Mouse (Mus musculus) heart, postnatal 25 days (tissue): ENCODE results near the gene Ttc14. TPM values are rescaled to one million over a fixed set of nuclear protein-coding genes. Genes with fewer than 3 reads are reported as not detected.

Source experiments
- DNase-seq: peaks from one replicate; pipeline ENCODE4 v3.0.0; 2022; ENCODE audit warnings: low spot score
- intact Hi-C: fragments of 180-260 bp; cut with DNase I; formaldehyde crosslinking; loops from one replicate; pipeline ENCODE4 v1.15.1; 2025
- total RNA-seq, 2 experiments: library from RNA; stranded (reverse); gene quantifications; 2 replicates each; pipeline ENCODE4 v1.2.3; 2021

Gene Ttc14
- 10 to 100 TPM; 18.6 to 21.3 TPM for total RNA-seq

DNA sequence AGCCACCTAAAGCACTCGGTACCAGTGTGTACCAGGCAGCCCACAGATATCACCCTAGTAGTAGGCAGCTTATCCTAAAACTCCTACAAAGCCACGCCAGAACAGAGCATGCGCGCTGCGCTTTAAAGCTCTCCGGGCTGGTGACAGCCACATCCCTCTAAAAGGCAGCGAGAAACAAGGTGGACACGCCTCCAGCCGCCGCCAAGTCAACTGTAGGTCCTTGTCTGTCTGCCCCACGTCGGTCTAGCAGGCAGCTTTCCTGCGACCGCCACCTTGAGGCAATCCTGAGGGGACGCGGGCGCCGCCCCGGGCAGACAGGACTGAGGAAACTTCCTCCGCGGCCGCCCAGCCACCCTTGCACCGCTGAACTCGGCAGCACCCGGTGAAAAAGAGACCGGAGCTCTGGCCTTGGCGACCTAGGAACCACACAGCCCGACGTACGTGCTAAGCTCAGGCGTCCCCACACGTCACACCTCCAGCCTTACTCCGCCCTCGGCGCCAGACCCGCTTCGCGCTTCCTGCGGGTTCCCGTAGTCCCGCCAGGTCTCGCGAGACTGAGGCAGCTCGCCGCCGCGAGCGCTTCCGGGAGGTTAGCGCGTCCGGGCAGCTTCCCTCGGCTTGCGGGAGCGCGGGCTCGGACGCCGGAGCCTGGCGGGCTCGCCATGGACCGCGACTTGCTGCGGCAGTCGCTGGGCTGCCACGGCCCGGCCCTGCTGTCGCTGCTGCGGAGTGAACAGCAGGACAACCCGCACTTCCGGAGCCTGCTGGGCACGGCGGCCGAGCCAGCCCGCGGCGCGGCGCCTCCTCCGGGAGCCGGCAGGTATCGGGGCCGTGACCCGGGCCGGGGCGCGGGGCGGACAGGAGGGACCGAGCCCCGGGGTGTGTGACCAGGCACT lies at the start of gene Ttc14:
Gene Ttc14 (plus strand): TSS at position 216 of the 896 bp plus-strand sequence.
- peak; percentile 94 for DNase-seq
- intact Hi-C loops = loop anchor here (10.0 kb wide), 3 partner anchors 225 to 1065 kb away; partner anchors contain the start of genes Dnajc19, Mrpl47 and Ndufb5

DNA sequence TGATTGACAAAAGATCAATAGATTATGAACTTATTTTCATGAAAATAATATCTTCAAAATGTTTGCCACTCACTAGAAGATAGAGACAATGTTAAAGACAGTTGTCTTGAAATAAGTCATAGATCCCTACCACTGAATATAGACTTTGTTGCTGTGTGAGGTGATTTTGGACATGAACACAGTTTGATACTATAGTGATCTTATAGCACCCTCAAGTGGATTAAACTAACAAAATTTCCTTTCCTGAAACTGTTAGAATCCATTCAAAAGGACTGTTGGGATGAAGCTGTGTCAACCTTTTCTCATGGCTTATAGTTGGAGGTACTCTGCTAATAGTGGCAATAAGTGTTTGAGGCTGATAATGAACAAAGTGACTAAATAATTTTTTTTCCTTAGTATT lies 8.7 kb upstream of the Ttc14 start:
- no peak for DNase-seq
- intact Hi-C loops = loop anchor here (5.0 to 10.0 kb wide), 2 partner anchors 749 to 1056 kb away; partner anchors contain the start of genes Mrpl47 and Ndufb5

DNA sequence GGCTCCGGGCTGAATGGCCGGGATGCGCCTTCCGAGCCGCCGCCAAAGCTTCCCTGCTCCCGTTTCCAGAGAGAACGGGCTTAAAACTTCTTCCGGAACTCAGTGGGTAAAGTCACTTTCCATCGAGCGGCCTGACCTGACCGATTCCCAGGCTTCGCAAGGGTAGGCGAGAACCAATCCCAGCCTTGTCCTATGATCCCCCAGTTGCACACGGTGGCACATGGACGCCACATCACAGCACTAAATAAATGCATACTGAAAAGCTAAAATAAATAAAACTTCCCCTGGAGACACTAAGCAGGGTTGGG lies 835 bp downstream of the Ttc14 start:
- intact Hi-C loops = loop anchor here (10.0 kb wide), 2 partner anchors 224 to 284 kb away; partner anchors contain the start of gene Dnajc19
- peak; percentile 2 for DNase-seq

- intact Hi-C loops = loop anchor here (10.0 kb wide), 2 partner anchors 218 to 278 kb away; partner anchors contain the start of gene Dnajc19
Measured at GRCm38 (mm10) chr3:33807151-33807550, 7.5 kb downstream of the Ttc14 start.

DNA sequence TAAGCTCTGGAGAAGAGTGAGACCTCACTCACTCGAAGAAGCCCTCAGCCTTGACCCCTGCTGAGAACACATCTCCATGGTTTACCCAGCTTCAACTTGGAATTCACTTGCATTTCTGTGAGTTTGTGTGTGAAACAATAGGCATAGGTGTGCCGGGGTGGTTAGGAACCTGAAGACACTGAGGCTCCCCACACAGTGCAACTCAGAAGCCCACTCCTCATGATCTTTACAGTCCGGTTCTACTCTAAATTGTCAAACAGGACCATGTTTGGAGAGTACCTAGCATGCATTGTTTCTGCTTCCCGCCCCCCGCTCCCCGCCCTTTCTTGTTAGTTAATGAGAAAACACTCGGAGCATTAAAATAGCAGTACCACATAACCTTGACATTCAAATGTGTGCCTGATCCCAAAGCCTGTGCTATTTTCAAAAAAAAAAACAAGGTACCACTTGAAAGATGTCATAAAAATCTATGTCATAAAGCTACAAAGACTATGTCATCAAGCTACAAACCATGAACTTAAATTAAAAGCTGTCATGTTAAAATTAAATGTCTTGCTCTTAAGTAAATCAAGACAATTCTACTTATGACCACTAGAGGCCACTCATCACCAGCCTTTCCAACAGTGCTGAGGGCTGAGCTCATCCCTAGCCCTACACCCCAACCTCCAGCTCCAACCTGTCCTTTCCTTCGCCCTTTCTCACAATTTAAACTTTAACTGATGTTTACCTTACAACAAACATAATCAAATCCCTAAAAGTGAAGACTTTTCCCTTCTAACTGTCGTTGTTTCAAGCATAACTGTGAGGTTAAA lies 24.7 kb downstream of the Ttc14 start:
- intact Hi-C loops = loop anchor here (1.0 to 10.0 kb wide), 3 partner anchors 94 to 1660 kb away; no protein-coding TSS in a partner anchor
- no peak for DNase-seq

More at GRCm38 (mm10) chr3:33807151-33807550, 7.5 kb downstream of the Ttc14 start:
- DNase-seq = no peak

DNA sequence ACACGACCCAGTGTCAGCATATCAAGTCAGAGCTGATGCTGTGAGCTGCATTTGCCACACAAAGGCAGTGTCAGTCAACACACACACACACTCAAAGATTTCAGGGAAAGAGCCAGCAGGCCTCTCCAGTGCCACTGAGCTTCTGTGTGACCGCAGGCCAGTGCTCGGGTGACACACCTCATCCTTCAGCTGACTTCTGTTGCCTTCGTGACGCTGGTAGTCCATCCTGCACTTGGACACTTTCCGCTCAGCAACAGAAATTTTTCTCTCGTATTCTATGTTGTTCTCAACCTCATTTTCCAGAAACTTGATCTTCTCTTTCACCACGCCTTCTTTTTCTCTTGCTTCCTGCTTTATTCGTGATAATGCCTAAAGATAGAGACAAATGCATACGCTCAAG lies 32.7 kb downstream of the Ttc14 start:
- intact Hi-C loops = no loop called here

DNA sequence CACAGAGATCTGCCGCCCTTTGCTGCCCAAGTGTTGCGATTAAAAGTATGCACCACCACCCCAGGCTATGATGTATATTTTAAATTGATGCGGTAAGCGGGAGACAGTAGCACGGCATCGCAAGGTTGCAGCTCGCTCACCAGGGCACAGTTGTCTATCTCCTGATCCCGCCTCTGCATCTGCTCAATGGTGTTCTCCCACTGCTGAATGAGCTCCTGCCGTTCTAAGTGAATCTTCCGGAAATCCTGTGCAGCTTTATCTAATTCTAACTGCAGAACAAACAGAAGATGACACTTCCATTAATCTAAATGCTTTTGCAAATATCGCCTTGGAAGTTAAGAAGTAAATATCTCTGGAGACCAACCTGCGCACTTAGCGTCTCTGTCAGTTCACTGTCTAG lies 36.9 kb downstream of the Ttc14 start:
- intact Hi-C loops = no loop called here
- no peak for DNase-seq

More for the DNA sequence above, 32.7 kb downstream of the Ttc14 start:
- DNase-seq = no peak

- intact Hi-C loops = no loop called here
- no peak for DNase-seq
Measured at GRCm38 (mm10) chr3:33838877-33839276, 39.2 kb downstream of the Ttc14 start.

- DNase-seq = peak; percentile 19
- intact Hi-C loops = no loop called here
Measured at GRCm38 (mm10) chr3:33843801-33844632, 44.4 kb downstream of the Ttc14 start, which contains the start of gene Ccdc39. Gene Ccdc39, minus strand, starts transcription at chr3:33844310.

DNA sequence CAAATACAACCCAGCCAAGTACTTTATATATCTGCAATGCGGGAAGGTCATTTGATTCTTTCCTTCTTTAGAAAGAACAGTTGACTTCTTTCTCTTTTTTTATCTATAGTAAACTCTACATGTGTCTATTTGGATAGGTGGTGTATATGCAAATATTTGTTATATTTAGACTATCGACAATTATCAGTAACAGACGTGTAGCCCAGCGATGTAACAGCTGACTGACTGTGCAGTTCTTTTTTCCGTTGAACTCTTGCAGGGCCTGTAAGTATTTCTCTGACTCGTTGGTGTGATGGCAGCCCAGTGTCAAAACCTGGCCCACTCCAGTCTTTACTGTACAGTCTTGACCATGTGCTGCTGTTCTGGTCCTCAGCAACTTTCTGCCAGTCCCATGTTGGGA lies 47.0 kb downstream of the Ttc14 start:
- DNase-seq = no peak
- intact Hi-C loops = no loop called here

GRCm38 (mm10) chr3:33850856-33851255 lies 51.2 kb downstream of the Ttc14 start:
- intact Hi-C loops = no loop called here
- DNase-seq = no peak

- intact Hi-C loops = no loop called here
- DNase-seq = no peak
Measured at GRCm38 (mm10) chr3:33853062-33853461, 53.4 kb downstream of the Ttc14 start.

GRCm38 (mm10) chr3:33858939-33859338 lies 59.3 kb downstream of the Ttc14 start:
- DNase-seq = no peak

GRCm38 (mm10) chr3:33864000-33864540 lies 64.4 kb downstream of the Ttc14 start:
- intact Hi-C loops = no loop called here
- DNase-seq = no peak

More at GRCm38 (mm10) chr3:33858939-33859338, 59.3 kb downstream of the Ttc14 start:
- intact Hi-C loops = no loop called here

Other genes starting within 250 kb of the Ttc14 start
- under 1 TPM; 0.17 to 0.26 TPM for gene Ccdc39, start 44.5 kb downstream of the Ttc14 start, total RNA-seq
- gene Fxr1, start 220.1 kb downstream of the Ttc14 start, total RNA-seq = 100 to 1,000 TPM; 164 to 192 TPM